Mouse (Mus musculus) heart, adult 2 months (tissue): ENCODE results near the gene Efcab12.

ENCODE experiments used
- CTCF ChIP-seq: fragments of 200-600 bp; IDR thresholded peaks from 2 replicates; pipeline ENCODE4 v1.8.1; 2022; ENCODE audit warnings: antibody characterized with exemption, mild to moderate bottlenecking, moderate library complexity
- EP300 ChIP-seq: fragments of 200-500 bp; IDR thresholded peaks from 2 replicates; pipeline ENCODE4 v1.6.1; 2011; ENCODE audit warnings: low read depth, low read length, control low read depth; ENCODE audit not compliant: insufficient read depth
- POLR2A ChIP-seq: fragments of 200-500 bp; IDR thresholded peaks from 2 replicates; pipeline ENCODE4 v1.6.1; 2011; ENCODE audit warnings: mild to moderate bottlenecking, low read depth, low read length, control low read depth; ENCODE audit not compliant: insufficient read depth

DNA sequence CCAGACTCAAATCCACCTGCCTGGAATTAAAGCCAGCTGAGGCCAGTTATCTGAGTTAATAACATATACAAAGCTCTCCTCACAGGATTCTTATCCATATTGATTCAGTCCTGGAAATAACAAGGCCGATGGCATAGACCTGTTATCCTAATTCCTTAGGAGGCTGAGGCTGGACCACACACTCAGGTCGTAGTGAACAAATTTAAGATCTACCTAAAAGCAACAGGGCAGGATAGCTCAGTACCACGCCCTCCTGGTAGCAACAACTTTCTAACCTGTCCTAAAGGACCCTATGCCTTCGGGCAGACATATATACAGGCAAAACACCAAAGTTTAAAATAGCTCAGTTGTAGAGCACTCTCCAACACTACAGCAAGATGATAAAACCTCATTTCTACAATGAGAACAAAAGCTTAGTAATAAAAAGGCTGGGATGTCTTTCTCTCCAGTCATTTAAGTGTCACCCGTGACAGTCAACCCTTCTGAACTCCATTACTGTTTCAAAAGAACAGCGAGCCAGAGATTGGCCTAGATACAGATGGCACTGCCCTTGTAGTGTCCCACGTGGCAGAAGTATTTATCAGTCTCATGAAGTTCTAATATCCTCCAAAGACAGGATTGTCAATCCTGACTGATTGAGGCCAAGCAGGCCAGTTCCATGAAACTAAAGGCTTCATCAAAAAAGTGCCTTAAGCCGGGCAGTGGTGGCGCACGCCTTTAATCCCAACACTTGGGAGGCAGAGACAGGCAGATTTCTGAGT, 33.6 kb downstream of the Efcab12 start:
- TF ChIP-seq CTCF = no peak
- TF ChIP-seq POLR2A = no peak
- TF ChIP-seq EP300 = no peak
